Mouse (Mus musculus) thymus, adult 2 months (tissue): ENCODE results near the gene Gpr152. TPM values are rescaled to one million over a fixed set of nuclear protein-coding genes. Genes with fewer than 3 reads are reported as not detected.

Source experiments
- DNase-seq: peaks from one replicate; pipeline ENCODE4 v3.0.0; 2021
- H3K27ac ChIP-seq: fragments of 200-500 bp; 2 replicates; pipeline ENCODE4 v1.5.1; 2012; ENCODE audit warnings: low read length, control low read depth; ENCODE audit not compliant: control insufficient read depth, insufficient read depth
- H3K27me3 ChIP-seq: fragments of 200-500 bp; 2 replicates; pipeline ENCODE4 v1.6.1; 2012; ENCODE audit warnings: mild to moderate bottlenecking, low read length, moderate library complexity, mixed read lengths; ENCODE audit not compliant: control insufficient read depth, insufficient read depth
- H3K36me3 ChIP-seq: fragments of 200-500 bp; 2 replicates; pipeline ENCODE4 v1.6.1; 2012; ENCODE audit warnings: mild to moderate bottlenecking, low read length, moderate library complexity; ENCODE audit not compliant: control insufficient read depth, insufficient read depth
- H3K4me1 ChIP-seq: fragments of 200-500 bp; replicated peaks from 2 replicates; pipeline ENCODE4 v1.6.1; 2012; ENCODE audit warnings: low read length; ENCODE audit not compliant: control insufficient read depth, insufficient read depth
- H3K4me3 ChIP-seq: fragments of 200-500 bp; 2 replicates; pipeline ENCODE4 v1.5.1; 2012; ENCODE audit warnings: mild to moderate bottlenecking, low read length, control low read depth, moderate library complexity; ENCODE audit not compliant: control insufficient read depth, insufficient read depth
- CTCF ChIP-seq: fragments of 200-500 bp; IDR thresholded peaks from 2 replicates; pipeline ENCODE4 v1.5.1; 2012; ENCODE audit warnings: mild to moderate bottlenecking, control low read depth, low read length, moderate library complexity, borderline replicate concordance; ENCODE audit not compliant: control insufficient read depth, poor library complexity, insufficient read depth; ENCODE audit errors: extremely low read depth
- POLR2A ChIP-seq: fragments of 200-500 bp; IDR thresholded peaks from 2 replicates; pipeline ENCODE4 v1.6.1; 2012; ENCODE audit warnings: mild to moderate bottlenecking, low read length, control low read depth, moderate library complexity; ENCODE audit not compliant: control insufficient read depth, poor library complexity, insufficient read depth; ENCODE audit errors: extremely low read depth
- WGBS: fragments of 180-500 bp; shearing (Covaris S2); methylation state at CpG from one replicate; pipeline ENCODE4 v1.1.7; 2018; 5-methylcytosine and 5-hydroxymethylcytosine counted together
- polyA plus RNA-seq: library from polyadenylated mRNA; depleted of rRNA; stranded (reverse); fragments of >200 nt; gene quantifications from 2 replicates; pipeline ENCODE4 v1.2.3, GENCODE M21; 2012

Gene Gpr152
- polyA plus RNA-seq, 1 experiment: 0.20 TPM

- H3K4me1 ChIP-seq: peaks cover 25% of the 10 kb centered on the region
- H3K4me3 ChIP-seq: peak overlapping the region; percentile 50
- H3K27ac ChIP-seq: peak overlapping the region; percentile 5; the same call in 1 of the 2 replicates
- DNase-seq: no peak
- 3% methylated on average over 27 of the region's 27 CpGs for WGBS
- TF ChIP-seq POLR2A (no peak), CTCF (no peak)
- H3K36me3 ChIP-seq: no peaks in the 10 kb centered on the region
- no peaks in the 10 kb centered on the region for H3K27me3 ChIP-seq
Measured at GRCm38 (mm10) chr19:4169810-4170209, 30.2 kb downstream of the Gpr152 start.

DNA sequence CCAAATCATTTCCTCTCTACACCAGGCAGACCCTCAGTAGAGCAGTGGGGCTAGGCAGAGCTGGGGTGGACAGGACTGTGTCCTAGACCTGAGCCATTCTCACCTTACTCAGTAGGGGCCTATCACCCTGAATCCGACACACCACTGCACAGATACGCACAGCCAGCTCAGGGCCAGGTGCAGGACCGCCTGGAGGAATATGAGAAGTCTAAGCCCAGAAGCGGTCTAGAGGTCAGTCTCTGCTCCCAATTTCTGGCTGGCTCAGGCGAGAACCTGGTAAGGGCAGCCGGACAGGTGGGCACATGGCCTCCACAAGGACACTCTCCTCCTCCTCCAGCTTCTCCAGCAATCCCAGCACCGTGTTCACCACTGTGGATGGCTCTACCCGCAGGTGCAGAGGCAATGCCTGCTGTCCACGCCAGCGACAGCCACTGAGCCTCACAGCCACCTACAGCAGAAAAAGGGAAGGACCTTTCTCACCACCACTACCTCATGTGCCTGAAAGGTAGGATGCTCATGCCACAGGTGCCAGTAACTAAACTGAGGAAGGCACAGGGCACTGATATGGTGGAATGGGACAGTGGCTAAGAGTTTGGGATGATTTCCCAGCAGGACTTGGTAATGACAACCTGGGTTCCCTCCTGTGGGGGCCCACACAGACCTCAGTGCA is 31.3 kb downstream of the Gpr152 start:
- Histone ChIP-seq H3K27ac (no peak overlapping the region), H3K36me3 (no peaks in the 10 kb centered on the region), H3K4me3 (no peak overlapping the region), H3K4me1 (peaks cover 25% of the 10 kb centered on the region), H3K27me3 (no peaks in the 10 kb centered on the region)
- 81% methylated on average over 10 of the region's 10 CpGs for WGBS
- no peak for DNase-seq
- TF ChIP-seq CTCF (no peak), POLR2A (no peak)

DNA sequence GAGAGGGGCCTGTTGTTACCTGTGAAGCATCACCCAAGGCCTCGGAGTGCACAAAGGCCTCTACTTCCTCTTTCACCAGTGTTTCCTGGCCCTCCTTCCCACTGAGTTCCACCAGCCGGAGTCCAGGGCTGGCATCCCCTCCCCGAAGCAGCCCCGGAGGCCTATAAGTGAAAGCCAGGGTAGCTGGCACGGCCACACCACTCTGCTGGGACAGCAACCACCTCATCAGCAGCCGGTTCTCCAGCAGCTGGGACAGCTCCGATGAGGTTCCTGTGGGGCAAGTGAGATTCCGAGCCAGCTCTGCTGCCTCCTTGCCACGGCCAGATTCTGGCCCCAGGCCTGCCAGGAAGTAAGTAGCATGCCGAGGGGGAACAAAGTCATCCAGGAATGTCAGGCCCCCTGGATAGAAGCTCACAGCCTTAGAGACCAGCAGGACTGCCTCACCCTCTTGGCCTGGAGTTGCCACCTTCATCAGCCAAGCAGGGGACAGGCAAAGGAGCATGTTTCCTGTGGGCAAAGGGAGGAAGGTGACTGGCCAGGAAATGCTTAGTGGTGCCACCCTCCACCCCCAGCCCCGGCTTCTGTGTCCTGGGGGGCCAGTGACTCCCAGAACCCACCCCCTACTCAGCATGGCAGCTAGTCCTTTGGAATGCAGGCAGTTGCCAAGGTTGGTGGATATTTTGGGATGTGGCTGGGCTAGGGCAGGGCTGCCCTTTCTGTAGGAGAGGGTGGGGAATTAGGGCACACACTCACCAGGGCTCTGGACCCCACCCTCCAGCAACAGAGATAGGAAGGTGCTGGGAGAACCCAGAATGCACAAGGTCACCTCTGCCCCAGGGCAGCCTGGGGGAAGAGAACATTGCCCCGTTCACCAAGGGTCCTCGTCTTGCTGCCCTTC is 32.1 kb downstream of the Gpr152 start:
- no peak overlapping the region for H3K4me3 ChIP-seq

DNA sequence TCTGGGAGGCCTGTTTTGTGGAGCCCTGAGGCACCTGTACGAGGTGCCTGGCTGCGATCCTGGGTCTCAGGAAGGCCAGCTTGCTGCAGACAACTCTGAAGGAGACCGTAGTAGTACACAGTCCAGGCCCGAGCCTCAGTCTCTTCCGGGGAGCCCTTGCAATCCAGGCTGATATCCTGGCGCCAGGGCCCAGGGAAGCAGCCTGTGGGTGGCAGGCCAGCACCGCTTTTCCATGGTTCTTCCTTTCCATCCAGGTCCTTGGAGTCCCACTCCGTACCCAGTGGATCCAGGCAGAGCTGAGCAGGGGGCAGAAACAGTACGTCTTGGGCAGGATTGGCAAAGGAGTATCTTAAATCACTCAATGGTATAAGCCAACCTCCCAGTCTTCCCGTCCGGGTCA is 33.3 kb downstream of the Gpr152 start:
- DNase-seq: no peak
- TF ChIP-seq CTCF (no peak), POLR2A (no peak)

More for the DNA sequence above, 32.1 kb downstream of the Gpr152 start:
- TF ChIP-seq POLR2A: no peak
- no peak for TF ChIP-seq CTCF
- no peak overlapping the region for H3K27ac ChIP-seq
- no peaks in the 10 kb centered on the region for H3K36me3 ChIP-seq
- WGBS: 39% methylated on average over 13 of the region's 13 CpGs
- H3K4me1 ChIP-seq: peaks cover 25% of the 10 kb centered on the region
- no peak for DNase-seq
- H3K27me3 ChIP-seq: no peaks in the 10 kb centered on the region

DNA sequence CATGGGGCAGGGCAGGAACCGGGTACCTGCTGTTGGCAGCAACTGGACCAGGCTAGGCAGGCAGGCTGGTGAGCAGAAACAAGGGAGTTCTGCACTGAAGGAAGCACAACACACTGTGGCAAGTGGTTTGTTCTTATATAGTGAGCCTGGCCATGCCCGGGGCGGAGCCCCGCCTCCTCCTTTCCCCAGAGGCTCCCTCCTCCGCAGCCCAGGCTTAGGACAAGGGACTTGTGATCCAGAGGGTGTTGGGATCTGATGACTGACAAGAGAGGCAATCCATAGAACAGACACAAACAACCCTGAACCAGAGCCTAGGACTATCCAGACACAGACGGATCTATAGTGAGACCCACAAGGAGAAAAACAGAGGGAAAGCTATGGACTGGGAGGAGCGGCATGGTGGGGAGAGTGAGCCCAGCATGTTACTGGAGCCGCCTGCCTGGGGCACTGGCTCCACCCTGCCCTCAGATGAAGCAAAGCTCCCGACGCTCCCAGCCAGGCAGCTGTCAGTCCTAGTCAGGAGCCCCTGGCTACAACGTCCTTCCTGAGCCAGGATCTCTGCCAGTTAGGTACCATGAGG is 35.9 kb downstream of the Gpr152 start, which contains the start of gene Carns1:
Gene Carns1, minus strand, starts transcription at position 112 of the 580 bp plus-strand sequence.
- Histone ChIP-seq H3K4me1 (peaks cover 17% of the 10 kb centered on the region), H3K4me3 (no peak within 1 kb of the TSS), H3K27ac (no peak within 1 kb of the TSS), H3K27me3 (no peaks in the 10 kb centered on the region), H3K36me3 (0 out of 2 replicates have a peak, but pooled peaks cover 10% of the 10 kb centered on the region)
- TF ChIP-seq CTCF (no peak), POLR2A (no peak)
- WGBS: 84% methylated on average over 11 of the region's 11 CpGs
- no peak for DNase-seq

More for the DNA sequence above, 33.3 kb downstream of the Gpr152 start:
- Histone ChIP-seq H3K27me3 (no peaks in the 10 kb centered on the region), H3K36me3 (no peaks in the 10 kb centered on the region), H3K4me3 (no peak overlapping the region), H3K27ac (no peak overlapping the region), H3K4me1 (peaks cover 25% of the 10 kb centered on the region)
- WGBS: 83% methylated on average over 11 of the region's 11 CpGs

DNA sequence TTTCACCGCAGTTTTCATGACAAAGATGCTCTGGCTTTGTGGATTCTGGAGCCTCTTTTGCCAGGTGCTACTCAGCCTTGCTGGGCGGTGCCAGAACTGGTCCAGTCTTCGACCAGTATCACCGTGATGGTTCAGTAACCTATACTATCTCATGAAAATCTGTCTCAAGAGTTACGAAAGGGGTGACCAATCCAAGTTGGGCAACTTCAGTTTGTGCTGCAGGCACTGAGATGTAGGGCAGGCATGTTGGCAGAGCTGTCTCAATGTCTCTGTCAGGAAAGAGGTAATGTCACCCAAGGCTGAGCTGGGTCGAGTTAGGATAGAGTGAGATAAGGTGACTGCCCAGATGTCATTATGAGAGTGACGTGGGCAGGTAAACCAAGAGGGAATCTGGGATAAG is 40.8 kb downstream of the Gpr152 start:
- WGBS: 97% methylated on average over 7 of the region's 7 CpGs
- no peak for DNase-seq

More for the DNA sequence above, 40.8 kb downstream of the Gpr152 start:
- Histone ChIP-seq H3K27me3 (no peaks in the 10 kb centered on the region), H3K4me3 (no peak overlapping the region), H3K36me3 (peaks cover 42% of the 10 kb centered on the region), H3K27ac (no peak overlapping the region), H3K4me1 (peaks cover 26% of the 10 kb centered on the region)
- TF ChIP-seq POLR2A (no peak), CTCF (no peak)
